ENCODE assay signal across 8 mouse cellular contexts in the genomic region with DNA sequence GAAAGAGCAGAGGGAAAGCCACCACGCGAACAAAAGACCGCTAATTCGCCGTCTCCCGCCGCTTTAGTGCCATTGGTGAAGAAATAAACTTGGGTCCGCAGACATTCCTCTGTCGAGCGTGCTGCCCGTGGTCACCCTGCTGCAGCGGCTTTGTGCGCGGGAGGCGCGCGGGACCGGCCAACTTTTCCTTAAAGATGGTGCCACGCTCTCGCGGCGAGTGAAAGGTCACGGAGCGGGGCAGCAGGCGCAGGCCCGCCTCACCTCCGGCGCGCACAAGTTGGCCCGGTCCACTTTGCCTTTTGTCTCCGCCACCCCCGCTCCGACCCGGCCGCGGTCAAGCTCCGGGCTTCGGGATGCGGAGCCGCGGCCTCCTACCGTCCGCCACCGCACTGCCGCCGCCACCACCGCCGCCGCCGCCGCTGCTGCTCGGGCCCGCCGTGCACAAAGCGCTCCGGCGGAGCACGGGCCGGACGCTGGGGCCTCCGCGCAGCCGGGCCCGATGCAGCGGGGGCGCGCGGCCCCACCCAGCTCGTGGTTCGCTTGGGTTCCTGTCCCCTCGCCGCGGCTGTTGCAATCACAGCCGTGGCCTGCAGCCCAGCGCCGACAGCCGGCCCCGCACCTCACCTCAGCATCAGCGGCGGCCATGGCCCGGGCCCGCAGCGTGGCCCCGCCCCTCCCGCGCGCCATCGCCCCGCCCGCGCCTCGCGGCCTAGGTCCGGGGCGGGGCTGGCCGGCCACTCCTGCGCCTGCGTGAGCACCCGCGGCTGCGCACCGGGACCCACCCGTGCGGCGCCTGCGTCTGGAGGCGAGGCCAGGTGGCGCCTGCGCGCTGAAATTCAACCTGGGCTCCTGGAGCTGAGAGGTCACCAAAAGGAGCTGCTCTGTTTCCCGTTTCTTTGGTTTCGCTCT. TPM values are rescaled to one million over a fixed set of nuclear protein-coding genes. Genes with fewer than 3 reads are reported as not detected.
DNase-seq lines count a peak whose midpoint lies in the region; ATAC-seq and TF ChIP-seq lines count a peak whose summit lies in the region.

Gene Ehmt1 (minus strand): TSS at position 685 of the 909 bp plus-strand sequence.

- peak within 1 kb of the TSS; percentile 97 for H3K4me3 ChIP-seq in G1E (ENCODE audit: low read depth, low read length)
- peak within 1 kb of the TSS; percentile 98 for H3K4me3 ChIP-seq in forebrain, postnatal 0 days (ENCODE audit: low read depth, low read length)
- peak within 1 kb of the TSS; percentile 89 for H3K4me3 ChIP-seq in lung, embryonic 15.5 days

- ATAC-seq in G1E (ENCODE audit: extremely low read depth, insufficient number of reproducible peaks, low FRiP score, poor library complexity, severe bottlenecking): peak; percentile 68
- peak; percentile 98 for ATAC-seq in forebrain, postnatal 0 days
- ATAC-seq in lung, embryonic 15.5 days (ENCODE audit: borderline replicate concordance, extremely low read depth, low FRiP score, low TSS enrichment): peak; percentile 98

- H3K9me3 ChIP-seq in G1E (replicated peaks): no peaks in the 10 kb centered on the region
- no peaks in the 10 kb centered on the region for H3K9me3 ChIP-seq in forebrain, postnatal 0 days (ENCODE audit: low read length)
- no peaks in the 10 kb centered on the region for H3K9me3 ChIP-seq in lung, embryonic 15.5 days

- no peak for TF ChIP-seq CTCF in G1E (IDR thresholded peaks at IDR 0.05; ENCODE audit: low read depth, low read length)
- 0 out of 2 replicates have a peak, but pooled peaks have one; percentile 17 for TF ChIP-seq CTCF in forebrain, postnatal 0 days (IDR thresholded peaks at IDR 0.05; ENCODE audit: low read depth)

- H3K27me3 ChIP-seq in G1E (ENCODE audit: insufficient read depth, low read length): no peaks in the 10 kb centered on the region
- no peaks in the 10 kb centered on the region for H3K27me3 ChIP-seq in forebrain, postnatal 0 days (ENCODE audit: insufficient read depth, low read length)
- H3K27me3 ChIP-seq in lung, embryonic 15.5 days: no peaks in the 10 kb centered on the region

- under 1% methylated on average over 91 of the region's 112 CpGs for WGBS in forebrain, postnatal 0 days
- WGBS in lung, embryonic 15.5 days: under 1% methylated on average over 99 of the region's 112 CpGs

- peaks cover 15% of the 10 kb centered on the region for H3K36me3 ChIP-seq in G1E (replicated peaks)
- H3K36me3 ChIP-seq in forebrain, postnatal 0 days (ENCODE audit: insufficient read depth): no peaks in the 10 kb centered on the region
- H3K36me3 ChIP-seq in lung, embryonic 15.5 days: no peaks in the 10 kb centered on the region

- H3K4me1 ChIP-seq in G1E (ENCODE audit: insufficient read depth, low read depth, low read length): peaks cover 24% of the 10 kb centered on the region
- H3K4me1 ChIP-seq in forebrain, postnatal 0 days (ENCODE audit: insufficient read depth): peaks cover 13% of the 10 kb centered on the region
- peaks cover 12% of the 10 kb centered on the region for H3K4me1 ChIP-seq in lung, embryonic 15.5 days

- H3K27ac ChIP-seq in forebrain, postnatal 0 days (ENCODE audit: low read depth, low read length): peak within 1 kb of the TSS; percentile 96
- peak within 1 kb of the TSS; percentile 91 for H3K27ac ChIP-seq in lung, embryonic 15.5 days

- peak within 1 kb of the TSS; percentile 96 for H3K9ac ChIP-seq in forebrain, postnatal 0 days
- peak within 1 kb of the TSS; percentile 97 for H3K9ac ChIP-seq in lung, embryonic 15.5 days

- H3K4me2 ChIP-seq in forebrain, postnatal 0 days (ENCODE audit: low read depth): peak within 1 kb of the TSS; percentile 68
- peak within 1 kb of the TSS; percentile 64 for H3K4me2 ChIP-seq in lung, embryonic 15.5 days

- DNase-seq in G1E (ENCODE audit: low spot score): peak; percentile 95
- peak; percentile 94 to 99 for DNase-seq in cerebellum, adult 18-20 months
- DNase-seq in forebrain, postnatal 0 days: peak; percentile 97
- DNase-seq in heart, postnatal 4 days: peak; percentile 95
- peak; percentile 88 to 93 for DNase-seq in layer of hippocampus, adult 8-10 months (ENCODE audit: low spot score in 2 of 2)
- DNase-seq in ovary, adult 18-20 months (ENCODE audit: low spot score): peak; percentile 91
- peak; percentile 95 for DNase-seq in thymus, postnatal 0 days (ENCODE audit: low spot score)

RNA-seq across cellular contexts. Expression of gene Ehmt1, which starts in this region (rescaled TPM):
- total RNA-seq in G1E (2014; fragmentation: Nextera tagmentation) (59.0 and 94.7 TPM in 2 replicates), G1E (2017) (38.4 and 71.5 TPM in 2 replicates)
- 81.8 and 85.4 TPM in 2 replicates for polyA plus RNA-seq in G1E (2012)
- total RNA-seq in forebrain, postnatal 0 days (2014; rRNA removed): 72.4 and 89.4 TPM in 2 replicates
- 44.2 and 72.1 TPM in 2 replicates for polyA plus RNA-seq in forebrain, postnatal 0 days (2015; fragmentation: Nextera tagmentation; extraction: Ambion mirVana)
- 10 to 100 TPM; 59.3 to 65.3 TPM for total RNA-seq in heart, postnatal 4 days (2021)
- total RNA-seq in layer of hippocampus, adult 8-10 months (2022): 10 to 100 TPM; 54.9 to 75.0 (median 66.8) TPM
- 89.4 and 91.7 TPM in 2 replicates for polyA plus RNA-seq in lung, embryonic 15.5 days (2015; fragmentation: Nextera tagmentation; extraction: Ambion mirVana)
- 50.4 and 53.6 TPM in 2 replicates for polyA plus RNA-seq in thymus, postnatal 0 days (2015; fragmentation: Nextera tagmentation; extraction: Ambion mirVana)

Comparison
In these comparisons a context has a peak if more than half of its experiments do, and no peak if none do; other contexts are left out.
1. Peak in every context shown above with its lines: DNase-seq, ATAC-seq, H3K4me3 ChIP-seq and H3K27ac ChIP-seq.